ENCODE assay signal across 8 mouse cellular contexts in the genomic region with DNA sequence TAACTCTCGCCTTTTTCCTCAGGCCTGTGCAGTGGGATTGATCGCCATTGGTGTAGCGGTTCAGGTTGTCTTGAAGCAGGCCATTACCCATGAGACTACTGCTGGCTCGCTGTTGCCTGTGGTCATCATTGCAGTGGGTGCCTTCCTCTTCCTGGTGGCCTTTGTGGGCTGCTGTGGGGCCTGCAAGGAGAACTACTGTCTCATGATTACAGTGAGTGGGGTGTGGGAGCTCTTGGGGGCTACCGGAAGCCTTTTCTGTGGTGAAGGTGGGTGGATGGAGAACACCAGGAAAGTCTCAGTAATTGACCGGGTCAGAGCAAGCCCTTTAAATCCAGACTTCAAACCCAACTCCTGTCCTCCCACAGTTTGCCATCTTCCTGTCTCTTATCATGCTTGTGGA. TPM values are rescaled to one million over a fixed set of nuclear protein-coding genes. Genes with fewer than 3 reads are reported as not detected.
A peak's percentile ranks its signal among the peaks of the same experiment; 100 is the strongest.
DNase-seq lines count a peak whose midpoint lies in the region; ATAC-seq and TF ChIP-seq lines count a peak whose summit lies in the region.

No protein-coding gene starts in this region.

- H3K4me1 ChIP-seq in lung, embryonic 16.5 days (replicated peaks; ENCODE audit: control insufficient read depth, insufficient read depth, low read length) = peaks cover 17% of the 10 kb centered on the region; the same call in 1 of the 2 replicates
- H3K4me1 ChIP-seq in lung, adult 2 months (ENCODE audit: control insufficient read depth, insufficient read depth, low read length) = no peaks in the 10 kb centered on the region
- H3K4me1 ChIP-seq in limb, embryonic 11.5 days (ENCODE audit: control insufficient read depth, insufficient read depth, low read length) = peaks cover 11% of the 10 kb centered on the region
- H3K4me1 ChIP-seq in stomach, embryonic 16.5 days (ENCODE audit: control insufficient read depth, insufficient read depth, low read length) = peaks cover 9% of the 10 kb centered on the region

- no peaks in the 10 kb centered on the region for H3K27me3 ChIP-seq in lung, embryonic 16.5 days (ENCODE audit: control insufficient read depth, insufficient read depth, low read depth, low read length)
- no peaks in the 10 kb centered on the region for H3K27me3 ChIP-seq in limb, embryonic 11.5 days (ENCODE audit: control insufficient read depth, insufficient read depth, low read length)
- H3K27me3 ChIP-seq in stomach, embryonic 16.5 days (ENCODE audit: control insufficient read depth, insufficient read depth, low read length) = no peaks in the 10 kb centered on the region

- H3K36me3 ChIP-seq in lung, embryonic 16.5 days (ENCODE audit: control insufficient read depth, insufficient read depth, low read length) = peaks cover 10% of the 10 kb centered on the region
- peaks cover 10% of the 10 kb centered on the region for H3K36me3 ChIP-seq in limb, embryonic 11.5 days (ENCODE audit: control insufficient read depth, insufficient read depth, low read length)
- H3K36me3 ChIP-seq in stomach, embryonic 16.5 days (ENCODE audit: control insufficient read depth, insufficient read depth, low read length) = no peaks in the 10 kb centered on the region

- 89% methylated on average over 6 of the region's 6 CpGs for WGBS in lung, embryonic 16.5 days
- 79% methylated on average over 6 of the region's 6 CpGs for WGBS in lung, adult 2 months
- WGBS in limb, embryonic 11.5 days = 92% methylated on average over 6 of the region's 6 CpGs
- WGBS in stomach, embryonic 16.5 days = 94% methylated on average over 6 of the region's 6 CpGs

- DNase-seq in gastrocnemius, adult 2 months = no peak
- no peak for DNase-seq in gastrocnemius, postnatal 4 days (ENCODE audit: low spot score in 2 of 2)
- DNase-seq in lung, adult 2 months = no peak
- no peak for DNase-seq in limb, embryonic 11.5 days (ENCODE audit: low spot score)
- no peak for DNase-seq in yolk sac, embryonic 10.5 days (ENCODE audit: low spot score)
- no peak for DNase-seq in embryo, embryonic 10.5 days (ENCODE audit: low spot score)

- no peak for TF ChIP-seq POLR2A in lung, adult 2 months (IDR thresholded peaks at IDR 0.05; ENCODE audit: borderline replicate concordance, extremely low read depth, low read depth, low read length)

- TF ChIP-seq CTCF in gastrocnemius, adult 2 months (IDR thresholded peaks at IDR 0.05) = no peak
- no peak for TF ChIP-seq CTCF in lung, adult 2 months (IDR thresholded peaks at IDR 0.05; ENCODE audit: insufficient read depth, low read length)

- intact Hi-C loops in gastrocnemius, adult 2 months (cut with DNase I) = loop anchor here (5.0 kb wide), 1 partner anchor 36 kb away; no protein-coding TSS in a partner anchor

- H3K9ac ChIP-seq in lung, embryonic 16.5 days (ENCODE audit: low read length) = no peak overlapping the region; the same call in 1 of the 2 replicates
- H3K9ac ChIP-seq in limb, embryonic 11.5 days (ENCODE audit: low read length) = no peak overlapping the region
- H3K9ac ChIP-seq in stomach, embryonic 16.5 days (ENCODE audit: low read length) = no peak overlapping the region

- H3K27ac ChIP-seq in gastrocnemius, adult 2 months = peak overlapping the region; percentile 99
- H3K27ac ChIP-seq in lung, embryonic 16.5 days (ENCODE audit: low read length) = no peak overlapping the region
- H3K27ac ChIP-seq in limb, embryonic 11.5 days (replicated peaks; ENCODE audit: low read depth, low read length) = no peak overlapping the region
- no peak overlapping the region for H3K27ac ChIP-seq in stomach, embryonic 16.5 days (ENCODE audit: low read length)

- no peak for ATAC-seq in lung, embryonic 16.5 days (ENCODE audit: low read depth)
- ATAC-seq in limb, embryonic 11.5 days (ENCODE audit: insufficient number of reproducible peaks, low FRiP score, low TSS enrichment, low read depth) = no peak
- ATAC-seq in stomach, embryonic 16.5 days (ENCODE audit: insufficient read depth, low FRiP score) = no peak

- H3K4me2 ChIP-seq in lung, embryonic 16.5 days (ENCODE audit: low read depth, low read length) = peak overlapping the region; percentile 84
- H3K4me2 ChIP-seq in limb, embryonic 11.5 days (ENCODE audit: low read depth, severe bottlenecking) = 0 out of 2 replicates have a peak overlapping the region, but pooled peaks have one; percentile 45
- peak overlapping the region; percentile 61 for H3K4me2 ChIP-seq in stomach, embryonic 16.5 days (ENCODE audit: low read depth, low read length)

- peak overlapping the region; percentile 100 for H3K4me3 ChIP-seq in gastrocnemius, adult 2 months
- no peak overlapping the region; the same call in 1 of the 2 replicates for H3K4me3 ChIP-seq in lung, embryonic 16.5 days (ENCODE audit: low read length)
- H3K4me3 ChIP-seq in lung, adult 2 months (replicated peaks; ENCODE audit: extremely low read depth, low read depth, low read length) = no peak overlapping the region
- H3K4me3 ChIP-seq in limb, embryonic 11.5 days (ENCODE audit: low read depth, low read length) = peak overlapping the region; percentile 96; the same call in 1 of the 2 replicates
- peak overlapping the region; percentile 86 for H3K4me3 ChIP-seq in stomach, embryonic 16.5 days (replicated peaks; ENCODE audit: low read length)

- no peaks in the 10 kb centered on the region for H3K9me3 ChIP-seq in lung, embryonic 16.5 days (ENCODE audit: control insufficient read depth, low read length)
- H3K9me3 ChIP-seq in limb, embryonic 11.5 days (ENCODE audit: control insufficient read depth, low read length) = no peaks in the 10 kb centered on the region
- no peaks in the 10 kb centered on the region for H3K9me3 ChIP-seq in stomach, embryonic 16.5 days (replicated peaks; ENCODE audit: control insufficient read depth, low read length)

RNA-seq across cellular contexts. Expression of gene Cd63, which starts 10.6 kb away (rescaled TPM):
- total RNA-seq in gastrocnemius, adult 2 months (2021) = 100 to 1,000 TPM; 124 to 132 TPM
- total RNA-seq in gastrocnemius, postnatal 4 days (2021) = 100 to 1,000 TPM; 311 to 352 TPM
- 568 and 590 TPM in 2 replicates for polyA plus RNA-seq in lung, embryonic 16.5 days (2015; fragmentation: Nextera tagmentation; extraction: Ambion mirVana)
- polyA plus RNA-seq in lung, adult 2 months (2012; rRNA removed) = 110 and 132 TPM in 2 replicates
- 425 and 427 TPM in 2 replicates for polyA plus RNA-seq in limb, embryonic 11.5 days (2014; fragmentation: Nextera tagmentation; extraction: Ambion mirVana)
- 756 and 798 TPM in 2 replicates for polyA plus RNA-seq in stomach, embryonic 16.5 days (2015; fragmentation: Nextera tagmentation; extraction: Ambion mirVana)

RNA-seq across cellular contexts. Expression of gene Rdh5, which starts 11.3 kb away (rescaled TPM):
- total RNA-seq in gastrocnemius, adult 2 months (2021) = 1 to 10 TPM; 5.1 to 5.2 TPM
- total RNA-seq in gastrocnemius, postnatal 4 days (2021) = 10 to 100 TPM; 11.7 to 12.1 TPM
- polyA plus RNA-seq in lung, embryonic 16.5 days (2015; fragmentation: Nextera tagmentation; extraction: Ambion mirVana) = 16.0 and 24.8 TPM in 2 replicates
- 20.1 and 20.3 TPM in 2 replicates for polyA plus RNA-seq in lung, adult 2 months (2012; rRNA removed)
- polyA plus RNA-seq in limb, embryonic 11.5 days (2014; fragmentation: Nextera tagmentation; extraction: Ambion mirVana) = 7.7 and 7.8 TPM in 2 replicates
- 16.6 and 18.7 TPM in 2 replicates for polyA plus RNA-seq in stomach, embryonic 16.5 days (2015; fragmentation: Nextera tagmentation; extraction: Ambion mirVana)

RNA-seq across cellular contexts. Expression of gene Bloc1s1, which starts 12.4 kb away (rescaled TPM):
- 100 to 1,000 TPM; 137 to 169 TPM for total RNA-seq in gastrocnemius, adult 2 months (2021)
- 100 to 1,000 TPM; 218 to 231 TPM for total RNA-seq in gastrocnemius, postnatal 4 days (2021)
- polyA plus RNA-seq in lung, embryonic 16.5 days (2015; fragmentation: Nextera tagmentation; extraction: Ambion mirVana) = 213 and 216 TPM in 2 replicates
- polyA plus RNA-seq in lung, adult 2 months (2012; rRNA removed) = 171 and 192 TPM in 2 replicates
- polyA plus RNA-seq in limb, embryonic 11.5 days (2014; fragmentation: Nextera tagmentation; extraction: Ambion mirVana) = 203 and 211 TPM in 2 replicates
- polyA plus RNA-seq in stomach, embryonic 16.5 days (2015; fragmentation: Nextera tagmentation; extraction: Ambion mirVana) = 194 and 206 TPM in 2 replicates

RNA-seq across cellular contexts. Expression of gene Gdf11, which starts 19.9 kb away (rescaled TPM):
- 1 to 10 TPM; 4.8 to 5.2 TPM for total RNA-seq in gastrocnemius, adult 2 months (2021)
- 1 to 10 TPM; 7.5 to 8.3 TPM for total RNA-seq in gastrocnemius, postnatal 4 days (2021)
- 3.0 and 3.1 TPM in 2 replicates for polyA plus RNA-seq in lung, embryonic 16.5 days (2015; fragmentation: Nextera tagmentation; extraction: Ambion mirVana)
- 0.45 and 0.99 TPM in 2 replicates for polyA plus RNA-seq in lung, adult 2 months (2012; rRNA removed)
- polyA plus RNA-seq in limb, embryonic 11.5 days (2014; fragmentation: Nextera tagmentation; extraction: Ambion mirVana) = 17.5 and 18.1 TPM in 2 replicates
- 2.8 and 2.9 TPM in 2 replicates for polyA plus RNA-seq in stomach, embryonic 16.5 days (2015; fragmentation: Nextera tagmentation; extraction: Ambion mirVana)

RNA-seq across cellular contexts. Expression of gene Itga7, which starts 22.2 kb away (rescaled TPM):
- total RNA-seq in gastrocnemius, adult 2 months (2021) = 10 to 100 TPM; 58.4 to 72.9 TPM
- total RNA-seq in gastrocnemius, postnatal 4 days (2021) = 100 to 1,000 TPM; 148 to 157 TPM
- polyA plus RNA-seq in lung, embryonic 16.5 days (2015; fragmentation: Nextera tagmentation; extraction: Ambion mirVana) = 8.5 and 12.2 TPM in 2 replicates
- 31.5 and 37.6 TPM in 2 replicates for polyA plus RNA-seq in lung, adult 2 months (2012; rRNA removed)
- 0.10 and 0.12 TPM in 2 replicates for polyA plus RNA-seq in limb, embryonic 11.5 days (2014; fragmentation: Nextera tagmentation; extraction: Ambion mirVana)
- 7.9 and 12.4 TPM in 2 replicates for polyA plus RNA-seq in stomach, embryonic 16.5 days (2015; fragmentation: Nextera tagmentation; extraction: Ambion mirVana)

Comparison
In these comparisons a context has a peak if more than half of its experiments do, and no peak if none do; other contexts are left out.
1. H3K4me3 ChIP-seq: peak in gastrocnemius, adult 2 months (single experiment), limb, embryonic 11.5 days (single experiment) and stomach, embryonic 16.5 days (single experiment); none in lung, embryonic 16.5 days (single experiment) and lung, adult 2 months (single experiment).
2. Peak in every context shown above with its lines, with median percentiles within 50 percentile points of each other: H3K4me2 ChIP-seq.